Mouse (Mus musculus) kidney, embryonic 15.5 days (tissue): ENCODE results near the gene Zfp592. TPM values are rescaled to one million over a fixed set of nuclear protein-coding genes. Genes with fewer than 3 reads are reported as not detected.

Experiments used
- polyA plus RNA-seq: library from polyadenylated mRNA; unstranded; fragments of >200 nt; fragmentation: Nextera tagmentation; extraction: Ambion mirVana; gene quantifications from 2 replicates; pipeline ENCODE4 v1.2.1, GENCODE M21; 2015

Zfp592 gene
- polyA plus RNA-seq, 1 experiment from 2014 or later = 16.2 TPM

Other genes with a start within 250 kb of the Zfp592 start
- 95.2 and 95.3 TPM in 2 replicates for gene Iqgap1, start 167.7 kb upstream of the Zfp592 start, polyA plus RNA-seq
- gene Zscan2, start 132.8 kb upstream of the Zfp592 start, polyA plus RNA-seq = 2.8 and 2.9 TPM in 2 replicates
- gene Wdr73, start 92.4 kb upstream of the Zfp592 start, polyA plus RNA-seq = 36.7 and 37.5 TPM in 2 replicates
- 8.2 and 10.0 TPM in 2 replicates for gene Nmb, start 88.6 kb upstream of the Zfp592 start, polyA plus RNA-seq
- gene Sec11a, start 45.9 kb upstream of the Zfp592 start, polyA plus RNA-seq = 217 and 223 TPM in 2 replicates
- 0.42 and 0.54 TPM in 2 replicates for gene Alpk3, start 63.9 kb downstream of the Zfp592 start, polyA plus RNA-seq
- 0.13 and 0.49 TPM in 2 replicates for gene Slc28a1, start 121.1 kb downstream of the Zfp592 start, polyA plus RNA-seq
- 5.7 and 6.2 TPM in 2 replicates for gene Pde8a, start 219.9 kb downstream of the Zfp592 start, polyA plus RNA-seq